Mouse (Mus musculus): ENCODE results near the gene Foxc1.

Foxc1 gene

DNA sequence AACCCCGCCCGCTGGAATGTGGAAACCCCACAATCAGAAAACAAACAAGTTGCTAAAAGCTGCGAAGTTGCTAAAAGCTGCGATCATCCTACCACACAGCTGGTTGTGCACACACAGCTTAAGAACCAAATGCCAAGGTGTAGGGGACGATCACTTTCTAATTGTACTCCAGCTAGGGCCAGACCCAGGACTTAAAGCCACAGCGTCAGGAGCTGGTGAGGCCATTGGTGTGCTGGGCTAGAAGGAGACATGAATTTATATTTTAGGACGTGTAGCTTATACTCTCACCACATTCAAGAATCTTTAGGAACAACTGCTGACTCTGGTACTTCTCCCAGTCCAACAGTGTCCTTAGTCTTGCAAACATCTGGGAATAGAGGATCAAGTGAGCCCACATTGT lies 1.9 kb upstream of the Foxc1 start:
- ATAC-seq (ENCODE audit: insufficient number of reproducible peaks, low FRiP score, low TSS enrichment) = no peak

- 0 out of 2 replicates have a peak, but pooled peaks have one; percentile 3 for ATAC-seq (ENCODE audit: insufficient number of reproducible peaks, low FRiP score, low TSS enrichment)
These were observed 504 bp upstream of the Foxc1 start for GRCm38 (mm10) chr13:31805831-31806427.

GRCm38 (mm10) chr13:31806890-31807735 lies 680 bp downstream of the Foxc1 start:
- ATAC-seq (ENCODE audit: insufficient number of reproducible peaks, low FRiP score, low TSS enrichment) = no peak

DNA sequence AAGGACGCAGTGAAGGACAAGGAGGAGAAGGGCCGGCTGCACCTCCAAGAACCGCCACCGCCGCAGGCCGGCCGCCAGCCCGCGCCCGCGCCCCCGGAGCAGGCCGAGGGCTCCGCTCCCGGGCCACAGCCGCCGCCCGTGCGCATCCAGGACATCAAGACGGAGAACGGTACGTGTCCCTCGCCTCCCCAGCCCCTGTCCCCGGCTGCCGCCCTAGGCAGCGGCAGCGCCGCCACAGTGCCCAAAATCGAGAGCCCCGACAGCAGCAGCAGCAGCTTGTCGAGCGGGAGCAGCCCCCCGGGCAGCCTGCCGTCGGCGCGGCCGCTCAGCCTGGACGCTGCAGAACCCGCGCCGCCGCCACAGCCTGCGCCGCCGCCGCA lies 1.3 kb downstream of the Foxc1 start:
- no peak for ATAC-seq (ENCODE audit: insufficient number of reproducible peaks, low FRiP score, low TSS enrichment)

DNA sequence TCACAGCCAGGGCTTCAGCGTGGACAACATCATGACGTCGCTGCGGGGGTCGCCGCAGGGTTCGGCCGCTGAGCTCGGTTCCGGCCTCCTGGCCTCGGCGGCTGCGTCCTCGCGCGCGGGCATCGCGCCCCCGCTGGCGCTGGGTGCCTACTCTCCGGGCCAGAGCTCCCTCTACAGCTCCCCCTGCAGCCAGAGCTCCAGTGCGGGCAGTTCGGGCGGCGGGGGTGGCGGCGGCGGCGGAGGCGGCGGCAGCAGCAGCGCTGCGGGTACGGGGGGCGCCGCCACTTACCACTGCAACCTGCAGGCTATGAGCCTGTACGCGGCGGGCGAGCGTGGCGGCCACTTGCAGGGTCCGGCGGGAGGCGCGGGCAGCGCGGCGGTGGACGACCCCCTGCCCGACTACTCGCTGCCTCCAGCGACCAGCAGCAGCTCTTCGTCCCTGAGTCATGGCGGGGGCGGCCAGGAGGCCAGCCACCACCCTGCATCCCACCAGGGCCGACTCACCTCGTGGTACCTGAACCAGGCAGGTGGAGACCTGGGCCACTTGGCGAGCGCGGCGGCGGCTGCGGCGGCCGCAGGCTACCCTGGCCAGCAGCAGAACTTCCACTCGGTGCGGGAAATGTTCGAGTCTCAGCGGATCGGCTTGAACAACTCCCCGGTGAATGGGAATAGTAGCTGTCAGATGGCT lies 1.8 kb downstream of the Foxc1 start:
- no peak for ATAC-seq (ENCODE audit: insufficient number of reproducible peaks, low FRiP score, low TSS enrichment)

DNA sequence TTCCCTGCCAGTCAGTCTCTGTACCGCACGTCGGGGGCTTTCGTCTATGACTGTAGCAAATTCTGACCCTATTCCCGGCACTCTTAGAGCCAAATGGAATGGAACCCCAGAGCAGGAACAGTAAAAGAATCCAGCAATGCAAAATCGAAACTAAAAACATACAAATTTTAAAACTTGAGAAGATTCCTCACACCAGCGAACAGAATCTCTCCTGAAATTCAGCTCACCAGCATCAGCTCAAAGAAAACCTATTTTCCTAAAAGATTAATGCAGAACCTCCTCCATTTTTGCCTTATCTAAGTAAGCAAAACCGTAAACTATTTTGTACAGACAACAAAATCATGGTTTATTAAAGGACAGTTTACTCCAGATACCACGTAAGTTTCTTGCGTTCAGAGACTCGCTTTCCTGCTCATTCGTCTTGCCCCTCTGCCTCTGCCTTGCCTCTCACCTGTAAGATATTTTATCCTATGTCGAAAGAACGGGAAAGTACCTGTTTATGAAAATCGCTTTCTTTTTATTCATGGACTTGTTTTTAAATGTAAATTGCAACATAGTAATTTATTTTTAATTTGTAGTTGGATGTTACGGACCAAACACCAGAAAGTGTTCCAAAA lies 2.5 kb downstream of the Foxc1 start:
- no peak for ATAC-seq (ENCODE audit: insufficient number of reproducible peaks, low FRiP score, low TSS enrichment)

- no peak for ATAC-seq (ENCODE audit: insufficient number of reproducible peaks, low FRiP score, low TSS enrichment)
These were observed 3.3 kb downstream of the Foxc1 start for GRCm38 (mm10) chr13:31809701-31810100.

GRCm38 (mm10) chr13:31810375-31810692 lies 3.9 kb downstream of the Foxc1 start:
- no peak for ATAC-seq (ENCODE audit: insufficient number of reproducible peaks, low FRiP score, low TSS enrichment)

GRCm38 (mm10) chr13:31810693-31811541 lies 4.5 kb downstream of the Foxc1 start:
- no peak for ATAC-seq (ENCODE audit: insufficient number of reproducible peaks, low FRiP score, low TSS enrichment)

- no peak for ATAC-seq (ENCODE audit: insufficient number of reproducible peaks, low FRiP score, low TSS enrichment)
These were observed 5.1 kb downstream of the Foxc1 start for GRCm38 (mm10) chr13:31811542-31812021.

DNA sequence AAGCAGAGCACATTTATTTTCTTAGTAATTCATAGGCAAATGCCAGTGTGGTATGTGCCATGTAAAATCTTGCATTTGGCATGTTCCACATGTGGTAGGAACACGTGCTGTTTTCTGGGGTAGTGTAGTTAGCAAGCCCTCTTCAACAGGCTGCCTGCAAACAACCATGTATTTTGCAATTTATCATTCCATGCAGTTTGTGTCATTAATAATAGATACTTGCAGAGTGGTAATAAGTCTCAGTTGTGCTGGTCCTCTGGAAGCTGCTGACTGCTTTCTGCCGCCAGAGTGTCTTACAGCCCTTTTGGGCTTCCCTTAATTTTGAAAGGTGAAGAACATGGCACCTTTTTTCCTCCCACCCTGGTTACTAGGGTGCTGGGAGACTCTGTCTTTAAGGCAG lies 6.3 kb downstream of the Foxc1 start:
- no peak for ATAC-seq (ENCODE audit: insufficient number of reproducible peaks, low FRiP score, low TSS enrichment)

GRCm38 (mm10) chr13:31815383-31816003 lies 9.1 kb downstream of the Foxc1 start:
- no peak for ATAC-seq (ENCODE audit: insufficient number of reproducible peaks, low FRiP score, low TSS enrichment)

GRCm38 (mm10) chr13:31818337-31818736 lies 11.9 kb downstream of the Foxc1 start:
- no peak for ATAC-seq (ENCODE audit: insufficient number of reproducible peaks, low FRiP score, low TSS enrichment)

DNA sequence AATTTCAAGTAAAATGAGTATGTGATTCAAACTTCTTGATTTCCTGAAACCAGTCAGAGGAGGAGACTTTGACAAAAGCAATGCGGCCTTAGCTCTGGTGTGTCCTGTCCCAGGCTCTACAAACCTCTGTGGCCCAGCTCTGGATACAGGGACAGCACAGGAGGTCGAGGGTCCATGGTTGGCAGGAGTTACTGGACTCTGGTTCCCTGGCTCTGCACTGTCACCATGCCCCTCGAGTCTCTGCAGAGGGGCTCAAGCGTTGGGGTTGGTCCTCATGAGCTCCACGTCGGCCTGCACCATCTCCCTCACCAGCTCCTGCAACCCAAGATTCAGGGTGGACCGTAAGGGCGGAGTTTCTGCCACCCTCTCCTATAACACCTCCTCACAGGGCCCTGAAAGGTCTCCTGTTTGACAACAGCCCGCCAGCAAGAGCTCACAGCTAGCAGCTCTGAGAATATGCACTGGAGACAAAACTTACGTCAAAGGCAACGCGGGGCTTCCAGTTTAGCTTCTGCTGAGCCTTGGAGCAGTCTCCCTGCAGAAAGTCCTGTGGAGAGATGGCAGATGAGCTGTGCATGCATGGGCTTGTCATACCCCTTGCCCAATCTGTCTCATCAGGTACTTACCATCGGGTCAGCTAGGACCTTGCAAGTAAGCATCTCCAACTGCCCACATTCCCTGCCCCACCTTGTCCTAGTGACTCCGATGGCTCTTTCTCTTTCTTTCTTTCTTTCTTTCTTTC lies 13.4 kb downstream of the Foxc1 start:
- no peak for ATAC-seq (ENCODE audit: insufficient number of reproducible peaks, low FRiP score, low TSS enrichment)

GRCm38 (mm10) chr13:31820587-31821017 lies 14.2 kb downstream of the Foxc1 start:
- ATAC-seq (ENCODE audit: insufficient number of reproducible peaks, low FRiP score, low TSS enrichment) = no peak

DNA sequence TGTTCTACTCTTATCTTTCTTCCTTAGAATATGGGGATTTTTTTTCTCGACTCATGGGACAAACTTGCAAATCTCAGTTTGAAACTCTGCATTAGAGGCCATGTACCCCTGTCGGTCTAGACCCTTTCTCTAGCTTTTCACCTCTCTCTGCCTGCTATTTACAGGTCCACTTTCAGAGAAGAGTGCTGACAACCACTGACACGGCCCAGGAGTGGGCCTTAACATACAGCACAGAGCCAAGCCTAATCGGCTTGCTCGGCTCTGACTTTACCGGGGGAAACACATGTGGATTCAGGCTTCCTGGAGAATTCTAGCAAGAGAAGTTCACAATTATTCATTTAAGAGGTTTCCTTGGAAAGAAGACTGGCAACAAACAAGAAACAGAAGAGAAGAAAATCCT lies 14.6 kb downstream of the Foxc1 start:
- no peak for ATAC-seq (ENCODE audit: insufficient number of reproducible peaks, low FRiP score, low TSS enrichment)

DNA sequence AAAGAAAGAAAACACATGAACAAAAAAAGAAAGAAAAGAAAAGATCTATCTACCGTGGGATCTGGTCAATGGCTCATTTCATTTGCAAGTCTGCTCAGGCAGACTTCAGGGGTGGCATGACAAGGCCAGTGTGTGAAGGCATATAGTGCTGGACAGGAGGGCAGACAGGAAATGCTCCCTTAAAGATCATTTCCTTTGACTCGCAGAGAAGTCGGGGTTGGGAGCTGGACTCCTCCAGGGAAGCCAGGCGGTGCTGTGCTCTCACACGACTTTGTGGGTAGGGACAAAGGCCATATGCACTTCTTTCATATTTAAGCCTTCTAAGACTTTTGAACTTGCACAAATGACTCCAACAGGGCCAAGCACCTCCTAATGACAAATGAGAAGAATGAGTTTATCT lies 16.9 kb downstream of the Foxc1 start:
- no peak for ATAC-seq (ENCODE audit: insufficient number of reproducible peaks, low FRiP score, low TSS enrichment)

DNA sequence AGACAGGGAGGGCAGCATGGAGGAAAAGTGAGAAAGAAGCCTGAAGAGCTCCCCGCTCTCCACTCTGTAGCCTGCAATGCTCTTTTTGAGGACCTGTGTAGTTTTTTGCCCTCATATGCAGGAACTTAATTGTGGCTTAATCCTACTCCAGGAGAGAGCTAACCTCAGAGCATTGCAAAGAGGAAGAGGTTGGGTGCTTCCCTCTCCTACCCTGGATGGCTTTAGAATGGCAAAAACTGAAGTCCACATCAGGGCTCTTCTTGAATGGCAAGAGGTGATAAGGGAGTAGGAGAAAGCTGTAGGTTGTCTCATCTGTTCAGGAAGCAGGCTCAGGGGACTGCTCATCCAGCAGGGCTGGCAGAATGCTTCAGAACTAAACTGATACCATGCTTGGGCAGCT lies 18.7 kb downstream of the Foxc1 start:
- no peak for ATAC-seq (ENCODE audit: insufficient number of reproducible peaks, low FRiP score, low TSS enrichment)

GRCm38 (mm10) chr13:31827160-31827559 lies 20.7 kb downstream of the Foxc1 start:
- ATAC-seq (ENCODE audit: insufficient number of reproducible peaks, low FRiP score, low TSS enrichment) = no peak

Data from cerebellum, adult (tissue).